Mouse (Mus musculus): ENCODE data around the gene Bcar1.

- no peak for TF ChIP-seq POLR2A (IDR thresholded peaks at IDR 0.05; ENCODE audit: insufficient read depth, low read depth, low read length)
- TF ChIP-seq CTCF (IDR thresholded peaks at IDR 0.05), result no peak
- TF ChIP-seq EP300 (IDR thresholded peaks at IDR 0.05; ENCODE audit: insufficient read depth, low read depth, low read length), result no peak
These were observed 29.3 kb downstream of the Bcar1 start for GRCm38 (mm10) chr8:111714295-111714694.
